Mouse (Mus musculus) kidney, adult 2 months (tissue): ENCODE data around the gene Amer2. TPM values are rescaled to one million over a fixed set of nuclear protein-coding genes. Genes with fewer than 3 reads are reported as not detected.

ENCODE experiments used
- DNase-seq: peaks from one replicate; pipeline ENCODE4 v3.0.0; 2021
- H3K27ac ChIP-seq: fragments of 200-500 bp; 2 replicates; pipeline ENCODE4 v1.5.1; 2012; ENCODE audit warnings: low read depth, low read length, control low read depth, inconsistent platforms; ENCODE audit not compliant: insufficient read depth
- H3K27me3 ChIP-seq: fragments of 200-500 bp; replicated peaks from 2 replicates; pipeline ENCODE4 v1.6.1; 2012; ENCODE audit warnings: mild to moderate bottlenecking, moderate library complexity, low read length, inconsistent platforms; ENCODE audit not compliant: control insufficient read depth, insufficient read depth
- H3K36me3 ChIP-seq: fragments of 200-500 bp; 2 replicates; pipeline ENCODE4 v1.6.1; 2012; ENCODE audit warnings: mild to moderate bottlenecking, moderate library complexity, low read length, inconsistent platforms; ENCODE audit not compliant: control insufficient read depth, insufficient read depth
- H3K4me1 ChIP-seq: fragments of 200-500 bp; 2 replicates; pipeline ENCODE4 v1.6.1; 2011; ENCODE audit warnings: low read length; ENCODE audit not compliant: control insufficient read depth, insufficient read depth
- H3K4me3 ChIP-seq: fragments of 200-500 bp; 2 replicates; pipeline ENCODE4 v1.5.1; 2011; ENCODE audit warnings: mild to moderate bottlenecking, low read depth, low read length, control low read depth; ENCODE audit not compliant: insufficient read depth
- CTCF ChIP-seq: fragments of 200-500 bp; conservative IDR thresholded peaks from 2 replicates; pipeline ENCODE4 v1.5.1; 2011; ENCODE audit warnings: low read depth, mild to moderate bottlenecking, control low read depth, low read length, moderate library complexity, mixed read lengths; ENCODE audit not compliant: insufficient read depth, insufficient read length
- POLR2A ChIP-seq: fragments of 200-500 bp; IDR thresholded peaks from one replicate; pipeline ENCODE4 v1.6.1; 2011; ENCODE audit warnings: low read depth, low read length, control low read depth
- WGBS: fragments of 180-500 bp; shearing (Covaris S2); methylation state at CpG from one replicate; pipeline ENCODE4 v1.1.7; 2018; 5-methylcytosine and 5-hydroxymethylcytosine counted together
- polyA plus RNA-seq: library from polyadenylated mRNA; depleted of rRNA; stranded (reverse); fragments of >200 nt; gene quantifications from 2 replicates; pipeline ENCODE4 v1.2.3, GENCODE M21; 2012

Amer2 gene
- polyA plus RNA-seq, 1 experiment = 0.08 TPM

DNA sequence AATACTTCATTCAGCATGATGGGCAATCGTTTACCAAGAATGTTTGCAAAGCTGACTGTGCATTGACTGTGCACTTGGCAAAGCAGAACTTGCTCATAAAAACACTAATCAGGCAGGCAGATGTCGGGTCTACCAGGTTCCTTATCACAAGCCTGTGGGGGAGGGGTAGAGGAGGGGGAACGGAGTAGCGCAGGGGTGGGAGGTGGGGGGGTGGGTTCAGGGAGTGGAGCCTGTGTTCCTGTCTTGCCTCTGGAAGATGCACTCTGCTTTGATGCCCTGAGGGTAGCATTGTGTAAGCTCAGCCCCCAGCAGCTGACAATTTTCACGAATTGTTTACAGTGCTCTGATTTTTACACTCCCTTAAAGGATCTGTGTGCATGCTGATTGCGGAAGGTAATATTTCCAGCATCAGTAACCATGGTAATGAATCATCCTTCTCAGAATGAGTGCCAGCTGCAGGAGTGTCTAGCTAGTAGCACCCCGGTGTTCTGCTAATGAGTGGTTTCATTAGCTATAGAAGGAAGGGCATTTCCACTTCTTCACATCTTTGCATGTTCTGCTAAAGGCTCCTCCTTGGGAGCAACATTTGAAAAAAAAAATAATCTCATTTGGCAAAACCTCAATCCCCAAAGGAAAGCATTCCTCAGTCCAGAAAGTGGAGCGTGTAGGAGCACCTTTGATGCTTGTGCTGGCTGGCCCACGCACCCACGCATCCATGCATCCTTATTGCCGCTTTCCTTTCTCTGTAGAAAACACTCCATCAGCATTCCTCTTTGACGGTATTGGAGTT is 36.8 kb downstream of the Amer2 start:
- 21% methylated on average over 12 of the region's 12 CpGs for WGBS
- Histone ChIP-seq H3K4me1 (no peaks in the 10 kb centered on the region; the same call in 1 of the 2 replicates), H3K36me3 (no peaks in the 10 kb centered on the region), H3K4me3 (no peak overlapping the region), H3K27me3 (no peaks in the 10 kb centered on the region), H3K27ac (no peak overlapping the region)
- TF ChIP-seq POLR2A (no peak), CTCF (no peak)
- no peak for DNase-seq

GRCm38 (mm10) chr14:60411229-60411628 is 38.2 kb downstream of the Amer2 start:
- H3K4me1 ChIP-seq = no peaks in the 10 kb centered on the region; the same call in 1 of the 2 replicates
- no peak overlapping the region for H3K4me3 ChIP-seq
- no peaks in the 10 kb centered on the region for H3K36me3 ChIP-seq
- no peaks in the 10 kb centered on the region for H3K27me3 ChIP-seq
- 93% methylated on average over 6 of the region's 6 CpGs for WGBS
- no peak overlapping the region for H3K27ac ChIP-seq
- DNase-seq = no peak
- TF ChIP-seq CTCF (no peak), POLR2A (no peak)

DNA sequence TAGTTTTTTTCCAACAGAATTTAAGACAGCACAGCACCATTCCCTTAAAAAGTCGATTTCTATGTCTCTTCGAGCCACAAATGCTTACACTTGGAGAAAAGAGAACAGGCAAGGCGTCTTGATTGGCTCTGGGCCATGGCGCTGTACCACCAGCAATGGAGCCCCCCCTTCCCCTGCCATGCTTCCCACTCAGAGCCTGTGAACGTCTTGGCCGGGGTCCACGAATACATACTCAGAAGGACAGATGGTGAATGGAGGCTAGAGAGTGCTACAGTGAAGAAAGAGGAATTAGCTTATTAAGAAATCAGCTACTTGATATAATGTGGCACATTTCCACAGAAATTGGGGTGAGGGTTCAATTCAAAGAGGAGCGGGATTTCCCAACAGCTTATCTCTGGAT is 41.6 kb downstream of the Amer2 start:
- DNase-seq = no peak
- no peaks in the 10 kb centered on the region for H3K4me1 ChIP-seq
- H3K4me3 ChIP-seq = no peak overlapping the region
- no peak overlapping the region for H3K27ac ChIP-seq
- H3K27me3 ChIP-seq = no peaks in the 10 kb centered on the region
- 77% methylated on average over 8 of the region's 8 CpGs for WGBS
- H3K36me3 ChIP-seq = no peaks in the 10 kb centered on the region
- TF ChIP-seq POLR2A = no peak
- no peak for TF ChIP-seq CTCF

- TF ChIP-seq CTCF (no peak), POLR2A (no peak)
- H3K27ac ChIP-seq = no peak overlapping the region
- H3K27me3 ChIP-seq = no peaks in the 10 kb centered on the region
- no peaks in the 10 kb centered on the region for H3K4me1 ChIP-seq
- H3K36me3 ChIP-seq = no peaks in the 10 kb centered on the region
- DNase-seq = no peak
- H3K4me3 ChIP-seq = no peak overlapping the region
- WGBS = 67% methylated on average over 5 of the region's 5 CpGs
Measured at GRCm38 (mm10) chr14:60417924-60418323, 44.9 kb downstream of the Amer2 start.

GRCm38 (mm10) chr14:60422920-60423319 is 49.9 kb downstream of the Amer2 start:
- H3K4me3 ChIP-seq = no peak overlapping the region
- H3K36me3 ChIP-seq = no peaks in the 10 kb centered on the region
- no peaks in the 10 kb centered on the region for H3K27me3 ChIP-seq
- DNase-seq = no peak
- WGBS = 72% methylated on average over 2 of the region's 2 CpGs
- H3K27ac ChIP-seq = no peak overlapping the region
- no peaks in the 10 kb centered on the region for H3K4me1 ChIP-seq
- TF ChIP-seq POLR2A (no peak), CTCF (no peak)

DNA sequence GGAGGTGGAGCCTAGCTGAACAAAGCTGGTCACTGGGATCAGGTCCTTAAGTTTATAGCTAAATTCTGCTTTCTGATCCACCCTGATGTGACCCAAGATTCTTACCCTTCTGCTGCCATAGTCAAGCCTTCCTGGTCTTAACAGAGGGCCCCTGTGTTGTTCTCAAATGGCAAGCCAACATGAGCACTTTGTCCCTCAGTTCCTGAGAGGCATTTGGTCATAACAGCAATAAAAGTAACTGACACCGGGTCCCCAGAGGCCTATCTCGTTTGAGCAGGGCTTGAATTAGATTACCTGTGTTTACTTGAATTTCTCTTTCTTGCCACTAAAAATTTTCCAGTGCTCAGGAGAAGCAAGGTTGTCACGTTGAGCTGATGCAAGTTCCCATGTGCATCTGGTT is 51.1 kb downstream of the Amer2 start:
- no peaks in the 10 kb centered on the region for H3K36me3 ChIP-seq

DNA sequence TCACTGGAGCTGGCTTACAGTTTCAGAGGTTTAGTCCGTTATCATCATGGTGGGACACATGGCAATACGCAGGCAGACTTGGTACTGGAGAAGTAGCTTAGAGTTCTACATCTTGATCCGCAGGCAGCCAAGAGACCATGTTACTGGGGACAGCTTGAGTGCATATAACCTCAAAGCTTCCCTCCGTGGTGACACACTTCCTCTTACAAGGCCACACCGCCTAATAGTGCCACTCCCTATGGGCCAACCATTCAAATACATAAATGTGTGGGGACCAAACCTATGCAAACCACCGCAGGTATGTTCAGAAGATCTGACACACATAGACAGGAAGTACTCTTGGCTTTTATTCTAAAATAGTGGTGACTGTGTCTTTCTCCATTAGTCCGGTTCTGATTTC is 52.5 kb downstream of the Amer2 start:
- TF ChIP-seq CTCF (no peak), POLR2A (no peak)
- no peak for DNase-seq
- Histone ChIP-seq H3K36me3 (no peaks in the 10 kb centered on the region), H3K27me3 (no peaks in the 10 kb centered on the region), H3K27ac (no peak overlapping the region), H3K4me1 (no peaks in the 10 kb centered on the region), H3K4me3 (no peak overlapping the region)
- 84% methylated on average over 7 of the region's 7 CpGs for WGBS

More for the DNA sequence above, 51.1 kb downstream of the Amer2 start:
- no peak for DNase-seq
- Histone ChIP-seq H3K27me3 (no peaks in the 10 kb centered on the region), H3K4me1 (no peaks in the 10 kb centered on the region), H3K4me3 (no peak overlapping the region), H3K27ac (no peak overlapping the region)
- TF ChIP-seq POLR2A (no peak), CTCF (no peak)
- WGBS = 31% methylated on average over 3 of the region's 3 CpGs
